Mouse (Mus musculus) testis, adult 2 months (tissue): ENCODE data around the gene Tet2.

Experiments used
- CTCF ChIP-seq: fragments of 200-500 bp; IDR thresholded peaks from 2 replicates; pipeline ENCODE4 v1.5.1; 2012; ENCODE audit warnings: low read depth, mild to moderate bottlenecking, inconsistent platforms, low read length, moderate library complexity; ENCODE audit not compliant: control insufficient read depth, insufficient read depth, insufficient replicate concordance
- POLR2A ChIP-seq: fragments of 200-500 bp; IDR thresholded peaks from 2 replicates; pipeline ENCODE4 v1.6.1; 2012; ENCODE audit warnings: low read depth, mild to moderate bottlenecking, inconsistent platforms, low read length, moderate library complexity; ENCODE audit not compliant: control insufficient read depth

DNA sequence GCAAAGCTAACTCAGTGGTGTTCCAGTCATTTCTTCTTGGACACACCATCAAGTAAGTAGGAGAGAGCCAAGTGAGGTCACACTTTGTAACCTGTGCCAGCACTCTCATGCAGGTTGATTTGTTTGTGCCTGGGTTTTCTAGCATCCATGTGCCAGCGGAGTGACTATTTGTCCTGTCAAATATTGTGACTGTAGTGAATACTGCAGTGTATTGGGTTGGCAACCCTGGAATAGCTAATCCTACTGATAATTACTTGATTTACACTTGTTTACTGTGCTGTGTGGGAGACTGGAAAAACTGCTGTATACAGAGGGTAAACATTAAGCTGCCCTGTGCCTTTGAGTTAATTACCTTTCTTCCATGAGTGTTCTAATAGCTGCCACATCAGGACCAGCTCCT lies 62.1 kb downstream of the Tet2 start:
- TF ChIP-seq CTCF (no peak), POLR2A (no peak)
